Mouse (Mus musculus): Measurements from ENCODE around the gene Chd5.
A peak's percentile ranks its signal among the peaks of the same experiment; 100 is the strongest.

- TF ChIP-seq USF1 (IDR thresholded peaks at IDR 0.05; ENCODE audit: low read depth) = no peak
- TF ChIP-seq MYOD1 (IDR thresholded peaks at IDR 0.05; ENCODE audit: control insufficient read depth, insufficient read length, low read depth) = no peak
- peak; percentile 64 for TF ChIP-seq CTCF (IDR thresholded peaks at IDR 0.05; ENCODE audit: control insufficient read depth, insufficient read depth, insufficient read length)
- no peak for TF ChIP-seq CEBPB (IDR thresholded peaks at IDR 0.05; ENCODE audit: low read depth)
- TF ChIP-seq MYOG (IDR thresholded peaks at IDR 0.05; ENCODE audit: control insufficient read depth, extremely low read depth, insufficient read length) = no peak
Observed at GRCm38 (mm10) chr4:152385644-152386043, 47.2 kb downstream of the Chd5 start.

Data from C2C12 (cell line).